Mouse (Mus musculus) forebrain, embryonic 10.5 days (tissue): ENCODE measurements around the gene Ascl4. TPM values are rescaled to one million over a fixed set of nuclear protein-coding genes. Genes with fewer than 3 reads are reported as not detected.

ENCODE experiments used
- DNase-seq: peaks from one replicate; pipeline ENCODE4 v3.0.0-alpha.2; 2017; ENCODE audit warnings: low spot score; ENCODE audit errors: extremely low spot score
- H3K27ac ChIP-seq: fragments of 300-500 bp; sonication (generic); 2 replicates; pipeline ENCODE4 v1.5.1; 2016; ENCODE audit warnings: mild to moderate bottlenecking
- H3K27me3 ChIP-seq: fragments of 300-500 bp; sonication (generic); 2 replicates; pipeline ENCODE4 v1.6.1; 2016; ENCODE audit warnings: mild to moderate bottlenecking; ENCODE audit not compliant: poor library complexity, severe bottlenecking
- H3K36me3 ChIP-seq: fragments of 300-500 bp; sonication (generic); replicated peaks from 2 replicates; pipeline ENCODE4 v1.6.1; 2016; ENCODE audit warnings: mild to moderate bottlenecking, moderate library complexity
- H3K4me1 ChIP-seq: fragments of 300-500 bp; sonication (generic); 2 replicates; pipeline ENCODE4 v1.6.1; 2016
- H3K4me3 ChIP-seq: fragments of 300-500 bp; sonication (generic); 2 replicates; pipeline ENCODE4 v1.5.1; 2016; ENCODE audit warnings: mild to moderate bottlenecking, moderate library complexity
- H3K9me3 ChIP-seq: fragments of 300-500 bp; sonication (generic); 2 replicates; pipeline ENCODE4 v1.6.1; 2016; ENCODE audit warnings: mild to moderate bottlenecking, moderate library complexity
- WGBS: fragments of 180-500 bp; shearing (Covaris S2); methylation state at CpG from one replicate; pipeline ENCODE4 v1.1.7; 2016; 5-methylcytosine and 5-hydroxymethylcytosine counted together
- polyA plus RNA-seq: library from polyadenylated mRNA; unstranded; fragments of >200 nt; fragmentation: Nextera tagmentation; extraction: Ambion mirVana; gene quantifications from 2 replicates; pipeline ENCODE4 v1.2.1, GENCODE M21; 2016

Gene Ascl4
- polyA plus RNA-seq: 0.32 and 0.42 TPM in 2 replicates

- Histone ChIP-seq H3K27me3 (peaks cover 43% of the 10 kb centered on the region), H3K9me3 (no peaks in the 10 kb centered on the region), H3K4me3 (peak within 1 kb of the TSS; percentile 61), H3K4me1 (peaks cover 23% of the 10 kb centered on the region), H3K36me3 (no peaks in the 10 kb centered on the region), H3K27ac (peak within 1 kb of the TSS; percentile 83)
- peak; percentile 50 for DNase-seq
- WGBS: 2% methylated on average over 23 of the region's 23 CpGs
Measured at GRCm38 (mm10) chr10:85927676-85928445, at the start of gene Ascl4. Gene Ascl4 (plus strand): TSS chr10:85927681.

- Histone ChIP-seq H3K4me1 (no peaks in the 10 kb centered on the region), H3K27ac (no peak overlapping the region), H3K4me3 (no peak overlapping the region), H3K36me3 (peaks cover 99% of the 10 kb centered on the region), H3K9me3 (no peaks in the 10 kb centered on the region), H3K27me3 (no peaks in the 10 kb centered on the region)
- WGBS: 94% methylated on average over 8 of the region's 8 CpGs
- no peak for DNase-seq
Measured at GRCm38 (mm10) chr10:85879886-85880486, 47.5 kb upstream of the Ascl4 start.

- peak; percentile 96 for DNase-seq
- peak within 1 kb of the TSS; percentile 81 for H3K4me3 ChIP-seq
- peak within 1 kb of the TSS; percentile 92 for H3K27ac ChIP-seq
- no peaks in the 10 kb centered on the region for H3K27me3 ChIP-seq
- H3K36me3 ChIP-seq: peaks cover 32% of the 10 kb centered on the region
- H3K9me3 ChIP-seq: no peaks in the 10 kb centered on the region
- under 1% methylated on average over 90 of the region's 90 CpGs for WGBS
- peaks cover 16% of the 10 kb centered on the region for H3K4me1 ChIP-seq
Measured at GRCm38 (mm10) chr10:85916498-85917309, 10.8 kb upstream of the Ascl4 start, which contains the start of gene Prdm4. Gene Prdm4 (minus strand): TSS chr10:85917142.

DNA sequence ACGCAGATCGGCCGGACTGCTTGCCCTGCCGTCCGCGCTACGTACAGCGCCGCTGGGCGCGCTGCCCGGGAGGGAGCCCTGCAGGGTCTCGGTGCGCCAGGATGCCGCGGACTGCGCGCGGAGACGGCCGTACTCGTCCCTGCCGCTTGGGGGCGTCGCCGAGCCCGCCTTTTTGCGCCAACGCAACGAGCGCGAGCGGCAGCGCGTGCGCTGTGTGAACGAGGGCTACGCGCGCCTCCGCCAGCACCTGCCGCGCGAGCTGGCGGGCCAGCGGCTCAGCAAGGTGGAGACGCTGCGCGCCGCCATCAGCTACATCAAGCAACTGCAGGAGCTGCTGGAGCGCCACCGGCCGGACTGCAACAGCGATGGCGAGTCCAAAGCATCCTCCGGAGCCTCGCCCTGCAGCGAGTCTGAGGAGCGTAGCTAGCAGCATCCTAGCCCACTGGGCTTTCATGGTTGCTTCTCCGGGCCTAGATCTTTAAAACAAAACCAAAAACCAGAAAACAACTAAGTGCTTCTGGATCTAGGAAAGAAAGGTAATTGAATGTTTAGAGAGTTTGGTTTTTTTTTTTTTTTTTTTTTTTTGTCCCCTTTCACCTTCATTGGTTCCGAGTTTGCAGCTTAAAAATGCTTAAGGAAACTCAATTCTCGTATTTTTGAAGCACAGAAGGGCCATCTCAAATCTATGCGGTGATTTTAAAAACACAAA is 1.2 kb downstream of the Ascl4 start:
- peak overlapping the region; percentile 83 for H3K27ac ChIP-seq
- DNase-seq: peak; percentile 78
- H3K27me3 ChIP-seq: peaks cover 43% of the 10 kb centered on the region
- 1% methylated on average over 63 of the region's 63 CpGs for WGBS
- peaks cover 23% of the 10 kb centered on the region for H3K4me1 ChIP-seq
- no peaks in the 10 kb centered on the region for H3K9me3 ChIP-seq
- no peaks in the 10 kb centered on the region for H3K36me3 ChIP-seq
- peak overlapping the region; percentile 61 for H3K4me3 ChIP-seq

- WGBS: 53% methylated on average over 11 of the region's 11 CpGs
- Histone ChIP-seq H3K27ac (0 out of 2 replicates have a peak overlapping the region, but pooled peaks have one; percentile 83), H3K36me3 (no peaks in the 10 kb centered on the region), H3K9me3 (no peaks in the 10 kb centered on the region), H3K4me1 (peaks cover 23% of the 10 kb centered on the region), H3K4me3 (peak overlapping the region; percentile 61), H3K27me3 (peaks cover 43% of the 10 kb centered on the region)
- DNase-seq: no peak
Measured at GRCm38 (mm10) chr10:85929208-85929591, 1.7 kb downstream of the Ascl4 start.

DNA sequence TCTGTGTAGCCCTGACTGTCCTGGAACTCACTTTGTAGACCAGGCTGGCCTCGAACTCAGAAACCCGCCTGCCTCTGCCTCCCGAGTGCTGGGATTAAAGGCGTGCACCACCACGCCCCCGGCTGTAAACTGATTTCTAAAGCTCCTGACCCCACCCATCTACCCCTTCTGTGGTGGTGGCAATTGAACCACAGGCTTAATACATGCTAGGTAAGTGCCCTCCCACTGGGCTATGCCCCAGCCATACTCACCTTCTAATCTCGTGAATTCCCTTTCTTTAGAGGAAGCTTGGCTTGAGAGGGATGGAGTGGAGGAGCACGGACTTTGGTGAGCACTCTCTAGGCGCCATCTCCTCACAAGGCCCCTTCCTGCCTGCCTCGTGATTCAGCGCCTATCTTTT is 2.5 kb downstream of the Ascl4 start:
- Histone ChIP-seq H3K4me3 (no peak overlapping the region), H3K4me1 (peaks cover 23% of the 10 kb centered on the region), H3K9me3 (no peaks in the 10 kb centered on the region), H3K27me3 (peaks cover 43% of the 10 kb centered on the region), H3K27ac (no peak overlapping the region), H3K36me3 (peaks cover under 1% of the 10 kb centered on the region; the same call in 1 of the 2 replicates)
- 90% methylated on average over 11 of the region's 11 CpGs for WGBS
- no peak for DNase-seq

GRCm38 (mm10) chr10:85936280-85936965 is 8.9 kb downstream of the Ascl4 start:
- H3K36me3 ChIP-seq: peaks cover 65% of the 10 kb centered on the region
- H3K4me3 ChIP-seq: no peak overlapping the region
- no peak for DNase-seq
- 94% methylated on average over 6 of the region's 6 CpGs for WGBS
- no peaks in the 10 kb centered on the region for H3K4me1 ChIP-seq
- no peak overlapping the region for H3K27ac ChIP-seq
- peaks cover 12% of the 10 kb centered on the region for H3K9me3 ChIP-seq
- H3K27me3 ChIP-seq: no peaks in the 10 kb centered on the region

- DNase-seq: no peak
- peaks cover 100% of the 10 kb centered on the region for H3K36me3 ChIP-seq
- H3K27me3 ChIP-seq: no peaks in the 10 kb centered on the region
- no peaks in the 10 kb centered on the region for H3K4me1 ChIP-seq
- no peak overlapping the region for H3K4me3 ChIP-seq
- no peaks in the 10 kb centered on the region for H3K9me3 ChIP-seq
- WGBS: 96% methylated on average over 8 of the region's 8 CpGs
- H3K27ac ChIP-seq: no peak overlapping the region
Measured at GRCm38 (mm10) chr10:85948483-85949196, 21.2 kb downstream of the Ascl4 start.

DNA sequence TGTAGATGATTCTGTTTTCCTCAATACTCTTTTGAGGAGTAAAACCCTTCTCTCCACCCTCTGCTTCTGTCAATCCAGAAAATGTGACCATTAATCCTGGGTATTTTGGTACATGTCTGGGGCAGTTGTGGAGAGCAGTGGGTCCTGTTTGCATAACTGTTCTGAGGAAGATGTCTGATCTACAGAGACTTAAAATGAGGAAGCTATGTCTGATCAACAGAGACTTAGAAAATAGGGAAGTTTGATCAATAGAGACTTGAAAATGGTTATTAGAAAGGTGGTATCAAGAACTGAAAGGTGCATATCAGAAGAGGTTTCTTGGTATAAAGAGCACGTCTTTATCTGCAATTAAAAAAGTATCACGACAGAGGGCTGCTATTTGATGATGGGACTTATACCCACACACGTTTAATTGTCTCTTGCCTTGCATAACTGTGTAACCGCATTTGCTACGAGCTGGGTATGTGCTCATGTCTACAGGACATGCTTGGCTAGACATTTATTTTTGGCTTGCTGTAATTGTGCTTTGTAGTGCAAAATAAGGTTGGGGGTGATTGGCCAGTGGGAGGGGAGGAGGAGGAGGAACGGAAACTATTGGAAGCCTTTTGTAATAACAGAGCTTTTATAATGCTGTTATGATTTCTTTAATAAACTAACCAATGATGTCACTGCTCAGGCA is 24.4 kb downstream of the Ascl4 start:
- 91% methylated on average over 6 of the region's 6 CpGs for WGBS
- Histone ChIP-seq H3K27me3 (no peaks in the 10 kb centered on the region), H3K4me3 (no peak overlapping the region), H3K9me3 (no peaks in the 10 kb centered on the region), H3K36me3 (peaks cover 88% of the 10 kb centered on the region), H3K4me1 (peaks cover 8% of the 10 kb centered on the region), H3K27ac (no peak overlapping the region)
- DNase-seq: no peak

DNA sequence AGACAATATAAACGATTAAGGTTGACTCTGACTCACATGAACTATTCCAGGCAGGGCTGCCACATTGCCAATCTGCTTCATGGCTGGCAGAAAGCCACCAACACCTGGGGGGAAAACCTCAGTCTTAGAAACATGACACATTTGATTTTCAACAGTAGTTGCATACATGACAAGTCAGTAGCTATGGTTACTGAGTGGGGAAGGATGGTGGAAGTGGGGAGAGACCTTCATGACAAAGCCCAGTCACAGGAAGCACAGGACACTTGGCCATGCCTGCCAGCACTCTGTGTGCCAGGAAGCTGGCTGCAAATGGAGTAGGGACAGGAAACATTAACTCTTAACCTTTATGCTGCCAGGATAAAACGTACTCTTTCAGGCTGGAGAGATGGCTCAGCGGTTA is 25.9 kb downstream of the Ascl4 start:
- Histone ChIP-seq H3K36me3 (peaks cover 73% of the 10 kb centered on the region), H3K9me3 (no peaks in the 10 kb centered on the region), H3K4me1 (peaks cover 9% of the 10 kb centered on the region), H3K27me3 (no peaks in the 10 kb centered on the region), H3K27ac (no peak overlapping the region), H3K4me3 (no peak overlapping the region)
- no peak for DNase-seq
- WGBS: 87% methylated on average over 3 of the region's 3 CpGs

DNA sequence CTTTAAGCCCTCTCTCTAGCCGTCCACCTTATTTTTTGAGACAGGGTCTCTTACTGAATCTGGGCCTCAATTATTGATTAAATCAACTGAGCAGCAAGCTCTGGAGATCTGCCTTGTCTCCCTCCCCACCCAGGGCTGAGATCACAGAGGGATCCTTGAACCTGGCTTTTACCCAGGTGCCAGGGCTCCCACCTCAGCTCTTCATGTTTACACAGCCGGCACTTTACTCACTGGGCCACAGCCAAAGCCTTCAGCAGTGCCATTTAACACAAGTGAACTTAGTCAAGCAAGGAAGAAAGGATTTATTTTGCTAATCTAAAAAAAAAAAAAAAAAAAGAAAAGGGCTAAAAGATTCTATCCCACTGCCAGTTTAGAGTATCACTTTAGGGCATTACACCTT is 26.9 kb downstream of the Ascl4 start:
- no peak for DNase-seq
- Histone ChIP-seq H3K27ac (no peak overlapping the region), H3K36me3 (peaks cover 63% of the 10 kb centered on the region), H3K4me3 (no peak overlapping the region), H3K4me1 (peaks cover 9% of the 10 kb centered on the region), H3K27me3 (no peaks in the 10 kb centered on the region), H3K9me3 (no peaks in the 10 kb centered on the region)
- 91% methylated on average over 2 of the region's 2 CpGs for WGBS
